Mouse (Mus musculus) T-cell, adult 2 months (primary cell): ENCODE measurements around the gene Trp53tg5.

Experiments used
- DNase-seq: peaks from one replicate; pipeline ENCODE4 v3.0.0; 2022; ENCODE audit warnings: low spot score

Gene Trp53tg5

DNA sequence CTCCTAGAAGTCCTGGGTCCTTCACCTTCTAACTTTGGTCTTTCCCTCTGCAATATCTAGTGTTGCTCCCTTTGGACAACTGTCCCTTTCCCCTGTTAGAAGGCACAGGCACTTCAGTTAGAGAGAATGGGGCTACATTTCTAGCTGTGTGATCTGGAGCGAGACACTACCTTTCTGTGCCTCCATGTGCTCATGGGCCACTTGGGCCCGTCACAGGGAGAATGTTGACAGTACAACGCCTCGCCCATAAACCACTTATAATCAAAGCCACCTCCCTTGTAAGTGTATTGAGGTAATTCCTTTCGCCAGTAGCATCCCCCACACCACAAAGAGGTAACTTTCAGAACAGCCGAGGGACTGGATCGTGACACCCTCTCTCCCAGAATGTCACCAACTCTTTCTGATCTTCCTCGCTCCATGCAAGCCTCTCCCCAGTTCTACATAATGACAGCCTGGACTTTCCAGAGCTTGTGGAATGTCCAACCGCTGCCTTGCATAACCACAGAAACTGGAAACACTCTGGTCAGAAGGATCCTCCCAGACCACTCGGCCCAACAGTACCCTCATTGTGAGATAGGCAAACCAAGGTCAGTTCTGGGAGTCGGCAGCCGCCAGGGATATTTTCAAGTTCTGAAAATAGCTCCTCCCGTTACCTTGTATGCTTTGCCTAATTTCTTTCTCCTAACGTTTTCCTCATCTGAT, 24.0 kb downstream of the Trp53tg5 start:
- DNase-seq, result no peak

DNA sequence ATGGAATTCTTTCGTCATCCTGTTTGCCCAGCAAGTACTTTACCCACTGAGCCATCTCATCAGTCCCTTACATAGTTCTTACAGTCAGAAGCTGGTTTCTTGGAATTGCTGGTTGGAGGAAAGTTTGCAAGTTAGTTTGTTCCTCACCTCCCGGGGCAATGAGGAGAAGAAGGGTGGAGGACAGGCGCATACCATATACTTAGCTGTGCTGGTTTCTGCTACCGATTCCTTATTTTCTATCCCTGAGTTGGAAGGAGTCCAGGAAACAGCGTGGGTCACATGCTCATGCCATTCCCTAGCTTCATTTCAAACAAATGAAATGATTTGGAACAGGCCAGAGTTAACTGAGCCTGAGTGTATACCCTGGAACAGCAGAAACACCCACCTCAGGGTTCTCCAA, 24.6 kb downstream of the Trp53tg5 start:
- DNase-seq, result no peak

- DNase-seq, result no peak
Measured at GRCm38 (mm10) chr2:164448140-164448539, 25.4 kb downstream of the Trp53tg5 start.

DNA sequence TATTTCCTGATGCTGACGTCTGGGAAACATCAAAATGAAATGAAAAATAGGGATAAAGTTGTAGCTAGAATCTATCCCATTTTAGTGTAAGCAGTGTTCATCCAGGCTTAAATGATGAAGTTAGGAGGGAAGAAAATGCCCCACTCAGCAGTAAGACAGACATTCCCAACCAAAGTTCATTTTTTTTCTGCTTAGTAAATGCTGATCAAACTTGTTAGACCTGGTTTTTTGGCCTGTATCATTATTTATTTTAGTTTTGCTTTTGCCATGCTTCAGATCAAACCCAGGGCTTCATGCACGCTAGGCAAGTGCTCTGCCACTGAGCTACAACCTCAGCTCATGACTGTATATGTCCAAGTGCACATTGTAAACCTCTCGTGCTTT, 27.4 kb downstream of the Trp53tg5 start:
- no peak for DNase-seq

GRCm38 (mm10) chr2:164445399-164446085, 28.0 kb downstream of the Trp53tg5 start:
- DNase-seq, result no peak

- DNase-seq, result no peak
Measured at GRCm38 (mm10) chr2:164444701-164445100, 28.8 kb downstream of the Trp53tg5 start.

- DNase-seq, result no peak
Measured at GRCm38 (mm10) chr2:164443460-164444000, 30.0 kb downstream of the Trp53tg5 start, which contains the start of gene Sdc4. Gene Sdc4, minus strand, starts transcription at chr2:164443887.

- peak; percentile 8 for DNase-seq
Measured at GRCm38 (mm10) chr2:164443051-164443437, 30.5 kb downstream of the Trp53tg5 start.

DNA sequence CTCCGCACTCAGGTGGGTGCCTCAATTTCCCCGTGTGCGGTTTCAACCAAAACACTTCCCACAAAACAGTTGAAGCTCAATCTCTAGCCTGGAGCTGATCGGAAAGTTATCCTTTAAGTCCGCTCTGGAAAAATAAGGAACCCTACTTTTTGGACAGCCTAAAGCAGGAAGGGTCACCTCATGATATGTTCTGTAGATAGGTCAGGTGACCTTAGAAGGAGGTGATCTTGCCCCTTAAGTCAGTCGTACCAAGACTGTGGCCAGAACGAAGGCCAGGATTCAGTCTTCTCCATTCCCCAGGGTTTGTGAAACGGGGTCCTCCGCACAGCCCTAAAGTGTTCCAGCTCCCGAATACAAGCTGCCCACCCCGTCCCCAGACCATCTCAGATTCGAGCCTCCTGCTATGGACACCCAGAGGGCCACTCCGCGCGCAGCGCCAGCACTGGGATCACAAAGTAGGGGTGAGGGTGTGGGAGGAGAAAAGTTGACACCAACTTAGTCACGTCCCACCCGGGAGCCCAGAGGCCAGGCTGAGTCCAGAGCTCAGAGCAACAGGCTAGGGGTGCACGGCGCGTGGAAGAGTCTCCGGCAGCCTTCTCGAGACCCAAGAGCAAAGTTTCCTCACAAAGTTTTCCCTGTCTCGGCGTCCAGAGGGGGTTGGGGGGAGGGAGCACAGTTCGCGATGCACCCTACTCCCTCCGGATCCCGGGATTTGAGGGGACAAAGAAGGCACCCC, 31.0 kb downstream of the Trp53tg5 start:
- no peak for DNase-seq

- DNase-seq, result no peak
Measured at GRCm38 (mm10) chr2:164441731-164442130, 31.8 kb downstream of the Trp53tg5 start.

- DNase-seq, result peak; percentile 48
Measured at GRCm38 (mm10) chr2:164441155-164441554, 32.4 kb downstream of the Trp53tg5 start.

- DNase-seq, result no peak
Measured at GRCm38 (mm10) chr2:164440314-164440713, 33.2 kb downstream of the Trp53tg5 start.

GRCm38 (mm10) chr2:164439001-164439421, 34.5 kb downstream of the Trp53tg5 start:
- DNase-seq, result no peak

- DNase-seq, result no peak
Measured at GRCm38 (mm10) chr2:164438257-164438656, 35.3 kb downstream of the Trp53tg5 start.

DNA sequence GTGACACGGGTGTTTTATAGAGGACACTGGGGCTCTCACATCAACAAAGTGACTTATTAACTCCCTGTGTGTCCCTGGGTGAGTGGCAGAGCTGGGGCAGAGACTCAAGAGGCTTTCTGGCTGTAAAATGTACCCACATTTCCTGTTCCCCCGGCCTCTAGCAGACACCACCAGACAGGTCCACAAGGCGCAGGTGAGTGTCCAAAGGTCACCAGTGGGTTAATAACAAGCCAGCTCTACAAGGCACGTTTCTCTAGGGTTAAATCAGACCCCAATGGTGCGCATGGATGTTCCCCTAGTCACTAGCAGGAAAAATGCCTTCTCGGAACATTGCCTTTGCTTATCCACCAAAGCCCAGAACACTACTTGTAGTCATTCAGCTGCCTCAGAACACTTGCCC, 35.8 kb downstream of the Trp53tg5 start:
- no peak for DNase-seq

GRCm38 (mm10) chr2:164436961-164437360, 36.6 kb downstream of the Trp53tg5 start:
- no peak for DNase-seq

DNA sequence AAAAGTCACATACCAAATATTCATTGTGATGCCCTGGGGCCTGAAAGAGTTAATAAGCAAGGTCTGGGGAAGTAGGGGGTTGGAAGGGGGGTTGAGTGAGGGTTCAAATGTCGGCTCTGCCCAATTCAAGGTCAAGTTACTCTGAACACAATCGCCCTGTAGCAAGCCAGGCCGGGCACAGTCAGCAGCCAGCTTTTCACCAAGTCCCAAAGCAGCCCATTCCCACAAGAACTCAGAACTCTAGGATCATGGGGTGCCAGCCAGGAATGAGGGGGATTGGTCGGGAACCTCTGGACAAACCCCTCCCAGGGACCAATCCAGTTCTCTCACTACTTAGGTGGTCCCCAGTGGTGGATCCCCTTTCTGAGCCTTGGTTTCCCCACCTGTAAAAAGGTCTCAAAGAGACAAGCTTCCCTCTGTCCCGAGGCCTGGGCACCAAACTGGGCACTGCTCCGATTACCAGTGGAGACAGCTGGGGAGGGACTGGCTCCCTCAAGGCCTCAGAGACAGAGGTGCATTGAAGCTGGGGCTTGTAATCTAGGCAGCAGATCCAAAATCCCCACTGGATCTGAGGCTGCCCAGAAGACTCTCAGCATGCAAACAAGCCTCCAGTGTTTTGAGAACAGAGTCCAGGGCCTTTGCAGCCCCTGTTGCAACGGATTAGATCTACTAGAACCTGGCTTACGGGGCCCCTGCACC, 37.2 kb downstream of the Trp53tg5 start:
- DNase-seq, result no peak

DNA sequence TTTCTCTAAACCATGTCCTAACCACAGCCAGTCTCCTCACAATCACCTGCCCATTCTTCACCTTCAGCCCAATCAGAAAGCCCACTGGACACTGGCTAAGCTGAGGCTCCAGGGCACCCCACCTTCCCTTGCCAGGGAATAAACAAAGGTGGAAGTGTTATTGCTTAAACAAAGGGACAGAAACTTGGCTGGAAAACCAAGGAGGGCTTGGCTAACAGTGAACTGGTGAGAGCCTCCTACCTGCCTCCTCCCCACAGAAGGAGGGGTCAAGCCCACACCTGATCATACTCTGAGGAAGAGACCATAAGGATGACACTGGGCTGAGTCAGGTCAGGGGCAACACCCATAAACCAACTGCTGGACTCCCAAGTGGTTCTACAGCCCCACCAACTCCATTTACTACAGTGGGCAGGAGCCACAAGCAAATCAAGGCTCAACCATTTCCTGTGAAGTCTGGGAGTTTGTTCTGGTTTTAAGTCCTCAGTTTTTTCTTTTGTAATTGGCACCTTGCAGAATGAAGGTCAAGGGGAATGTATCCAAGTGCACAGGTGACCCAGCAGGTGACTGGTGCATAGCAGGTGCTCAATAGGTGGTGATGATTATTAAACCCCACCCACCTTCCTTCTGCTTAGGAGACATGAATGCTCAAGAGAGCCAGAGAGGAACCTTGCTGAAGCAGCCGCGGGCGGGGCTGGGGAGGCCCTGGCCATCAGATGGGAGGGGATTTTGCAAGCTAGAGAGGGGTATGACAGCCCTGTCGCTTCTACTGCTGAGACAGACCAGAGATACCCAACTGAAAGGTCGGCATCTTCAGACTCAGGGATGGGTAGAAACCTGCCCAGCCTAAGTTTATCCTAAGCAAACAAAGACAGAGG, 38.1 kb downstream of the Trp53tg5 start:
- no peak for DNase-seq

DNA sequence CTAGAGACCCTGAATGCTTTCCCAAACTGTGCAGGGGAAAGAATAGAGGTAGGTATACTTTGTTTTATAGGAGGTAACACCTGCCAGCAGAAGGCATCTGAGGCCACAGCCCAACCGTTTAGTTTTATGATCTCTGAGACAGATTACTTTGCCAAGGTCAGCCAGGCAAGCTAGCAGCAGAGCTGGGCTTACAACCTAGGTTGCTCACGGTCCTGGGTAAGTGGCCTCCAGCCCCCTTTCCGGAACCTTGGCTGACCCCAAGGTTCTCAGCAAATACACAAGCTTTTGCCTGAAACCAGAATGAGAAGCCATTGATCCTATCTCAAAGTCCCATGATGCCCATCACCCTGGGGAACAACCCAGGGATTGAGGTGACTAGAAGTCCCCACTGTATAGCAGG, 38.8 kb downstream of the Trp53tg5 start:
- DNase-seq, result no peak

GRCm38 (mm10) chr2:164433278-164433895, 40.1 kb downstream of the Trp53tg5 start:
- no peak for DNase-seq
